Mouse (Mus musculus): Measurements from ENCODE around the gene Lamc2. TPM values are rescaled to one million over a fixed set of nuclear protein-coding genes. Genes with fewer than 3 reads are reported as not detected.

Gene Lamc2
- polyA plus RNA-seq, 1 experiment from 2014 or later = 62.9 TPM

DNA sequence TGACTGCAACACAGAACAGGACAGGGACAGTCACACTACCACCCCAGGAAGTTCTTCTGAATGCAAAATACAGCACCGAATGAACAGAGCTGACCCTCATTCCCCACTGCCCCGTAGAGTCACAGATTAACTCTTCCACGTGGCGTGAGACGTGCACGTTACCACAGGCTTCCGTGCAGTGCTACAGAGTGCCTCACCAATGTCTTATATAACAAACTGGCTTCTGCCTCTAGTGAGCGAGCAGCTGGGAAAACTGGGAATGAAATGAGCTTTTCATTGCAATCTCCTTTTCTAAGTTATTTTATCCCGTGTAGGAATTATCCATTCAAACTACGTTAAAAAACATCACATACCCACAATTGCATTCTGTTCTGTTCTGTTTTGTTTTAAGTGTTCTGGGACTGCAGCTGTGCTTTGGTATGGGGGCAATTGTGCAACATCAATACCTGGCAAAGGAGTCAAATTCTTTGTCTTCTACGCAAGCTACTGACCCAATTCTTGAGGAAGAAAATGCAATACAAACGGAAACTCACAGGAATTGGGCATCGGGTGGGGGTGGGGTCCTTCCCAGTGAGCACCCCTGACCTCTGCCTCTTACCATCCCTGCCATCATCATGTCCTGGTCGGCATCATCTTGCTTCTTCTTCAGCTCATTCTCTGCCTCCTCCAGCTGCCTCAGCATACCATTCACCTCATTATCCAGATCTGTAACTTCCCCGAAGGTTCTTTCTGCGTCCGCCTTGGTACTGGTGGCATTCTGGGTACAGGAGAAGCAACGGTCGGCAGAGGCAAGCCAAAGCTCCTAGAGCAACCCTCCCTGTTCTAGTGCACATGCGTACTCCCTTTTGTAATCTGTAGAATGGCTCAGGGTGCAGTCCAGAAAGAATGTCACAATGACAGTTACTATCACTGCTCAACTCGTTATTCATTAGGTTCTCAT lies 39.8 kb upstream of the Lamc2 start:
- DNase-seq (ENCODE audit: low spot score) (peak; percentile 74), ATAC-seq (peak; percentile 66)
- H3K36me3 ChIP-seq (ENCODE audit: insufficient read depth, low read length) = peaks cover 44% of the 10 kb centered on the region; the same call in 1 of the 2 replicates
- no peaks in the 10 kb centered on the region for H3K27me3 ChIP-seq (replicated peaks; ENCODE audit: insufficient read depth, low read length)
- H3K4me1 ChIP-seq (ENCODE audit: insufficient read depth, low read depth, low read length) = no peaks in the 10 kb centered on the region
- TF ChIP-seq CTCF (IDR thresholded peaks at IDR 0.05) (no peak), EP300 (IDR thresholded peaks at IDR 0.05) (peak; percentile 85)
- H3K9me3 ChIP-seq (ENCODE audit: low read length) = no peaks in the 10 kb centered on the region
- H3K9ac ChIP-seq (replicated peaks; ENCODE audit: low read depth) = no peak overlapping the region
- H3K4me2 ChIP-seq (replicated peaks; ENCODE audit: low read depth, low read length) = no peak overlapping the region
- 0 out of 2 replicates have a peak overlapping the region, but pooled peaks have one; percentile 43 for H3K27ac ChIP-seq (ENCODE audit: low read length)
- 72% methylated on average over 21 of the region's 21 CpGs for WGBS
- H3K4me3 ChIP-seq (ENCODE audit: low read depth, low read length) = no peak overlapping the region

DNA sequence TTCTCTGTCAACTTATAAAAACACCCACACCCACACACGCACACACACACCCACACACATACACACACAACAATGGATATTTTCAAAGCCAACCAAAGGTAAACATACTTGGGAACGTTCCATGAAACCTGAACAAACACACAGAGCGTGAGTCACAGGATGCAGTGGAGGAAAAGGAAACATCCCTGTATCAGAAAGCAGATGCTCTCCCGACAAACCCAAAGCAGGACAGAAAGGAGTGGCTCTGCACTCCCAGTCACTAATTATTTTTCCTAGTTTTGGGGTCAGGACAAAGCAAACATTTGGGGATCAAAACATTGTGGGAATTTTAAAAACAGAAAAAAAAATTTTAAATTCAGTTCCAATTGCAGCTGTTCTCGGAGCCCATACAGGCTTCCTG lies 38.1 kb upstream of the Lamc2 start:
- DNase-seq (ENCODE audit: low spot score) = peak; percentile 63
- Histone ChIP-seq H3K9ac (replicated peaks; ENCODE audit: low read depth) (no peak overlapping the region), H3K4me1 (ENCODE audit: insufficient read depth, low read depth, low read length) (no peaks in the 10 kb centered on the region), H3K4me2 (replicated peaks; ENCODE audit: low read depth, low read length) (no peak overlapping the region), H3K36me3 (ENCODE audit: insufficient read depth, low read length) (peaks cover 42% of the 10 kb centered on the region; the same call in 1 of the 2 replicates), H3K27ac (ENCODE audit: low read length) (peak overlapping the region; percentile 23; the same call in 1 of the 2 replicates), H3K4me3 (ENCODE audit: low read depth, low read length) (no peak overlapping the region), H3K27me3 (replicated peaks; ENCODE audit: insufficient read depth, low read length) (no peaks in the 10 kb centered on the region), H3K9me3 (ENCODE audit: low read length) (no peaks in the 10 kb centered on the region)
- TF ChIP-seq EP300 (IDR thresholded peaks at IDR 0.05) (peak; percentile 90), CTCF (IDR thresholded peaks at IDR 0.05) (no peak)
- peak; percentile 30 for ATAC-seq
- 47% methylated on average over 5 of the region's 5 CpGs for WGBS

DNA sequence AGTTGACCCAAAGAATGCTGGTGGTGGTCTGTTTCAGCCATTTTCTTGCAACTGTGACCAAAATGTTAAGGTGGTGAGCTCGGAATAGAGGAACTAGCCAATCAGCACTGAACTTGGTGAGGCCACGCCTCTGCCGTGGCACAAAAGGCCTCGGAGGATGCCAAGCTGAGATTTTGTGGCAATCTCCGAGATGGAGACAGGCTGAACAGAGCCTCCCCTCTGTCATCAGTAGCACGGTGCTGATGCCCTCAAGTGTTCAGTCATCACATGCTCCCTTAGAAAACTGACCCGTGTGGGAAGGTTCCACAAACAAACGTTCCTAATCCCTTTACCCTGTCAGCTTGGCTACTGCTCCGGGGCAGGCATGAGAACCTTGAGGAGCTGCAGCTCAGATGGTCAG lies 33.1 kb upstream of the Lamc2 start:
- WGBS = 52% methylated on average over 9 of the region's 9 CpGs
- Histone ChIP-seq H3K9me3 (ENCODE audit: low read length) (no peaks in the 10 kb centered on the region), H3K9ac (replicated peaks; ENCODE audit: low read depth) (no peak overlapping the region), H3K4me3 (ENCODE audit: low read depth, low read length) (no peak overlapping the region), H3K4me1 (ENCODE audit: insufficient read depth, low read depth, low read length) (no peaks in the 10 kb centered on the region), H3K36me3 (ENCODE audit: insufficient read depth, low read length) (peaks cover 27% of the 10 kb centered on the region; the same call in 1 of the 2 replicates), H3K27ac (ENCODE audit: low read length) (no peak overlapping the region), H3K4me2 (replicated peaks; ENCODE audit: low read depth, low read length) (no peak overlapping the region), H3K27me3 (replicated peaks; ENCODE audit: insufficient read depth, low read length) (no peaks in the 10 kb centered on the region)
- DNase-seq (ENCODE audit: low spot score) (no peak), ATAC-seq (no peak)
- TF ChIP-seq EP300 (IDR thresholded peaks at IDR 0.05) = no peak
- no peak for TF ChIP-seq CTCF (IDR thresholded peaks at IDR 0.05)

DNA sequence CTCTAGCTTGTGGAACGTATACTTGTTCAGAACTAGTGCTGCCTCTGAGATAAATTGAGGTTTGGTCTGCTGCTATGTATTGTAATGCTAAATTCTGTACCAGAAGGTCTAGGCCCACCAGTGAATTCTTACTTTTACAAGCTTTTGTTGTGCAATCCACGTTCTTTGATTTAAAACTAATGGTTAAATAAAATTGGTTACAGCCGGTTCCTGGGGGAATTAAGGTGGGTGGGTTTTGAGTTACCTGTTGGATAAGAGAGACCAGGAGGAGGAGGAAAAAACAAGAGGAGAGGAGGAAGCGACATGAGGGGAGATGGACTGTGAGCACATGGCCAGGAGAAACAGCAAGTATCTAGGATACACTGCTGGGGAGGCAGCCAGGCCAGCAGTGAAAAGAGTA lies 30.3 kb upstream of the Lamc2 start:
- Histone ChIP-seq H3K4me3 (ENCODE audit: low read depth, low read length) (no peak overlapping the region), H3K27ac (ENCODE audit: low read length) (no peak overlapping the region), H3K36me3 (ENCODE audit: insufficient read depth, low read length) (peaks cover 16% of the 10 kb centered on the region; the same call in 1 of the 2 replicates), H3K9me3 (ENCODE audit: low read length) (no peaks in the 10 kb centered on the region), H3K27me3 (replicated peaks; ENCODE audit: insufficient read depth, low read length) (no peaks in the 10 kb centered on the region), H3K4me1 (ENCODE audit: insufficient read depth, low read depth, low read length) (no peaks in the 10 kb centered on the region), H3K4me2 (replicated peaks; ENCODE audit: low read depth, low read length) (no peak overlapping the region), H3K9ac (replicated peaks; ENCODE audit: low read depth) (no peak overlapping the region)
- TF ChIP-seq CTCF (IDR thresholded peaks at IDR 0.05) (no peak), EP300 (IDR thresholded peaks at IDR 0.05) (no peak)
- DNase-seq (ENCODE audit: low spot score) (no peak), ATAC-seq (no peak)
- 79% methylated on average over 4 of the region's 4 CpGs for WGBS

DNA sequence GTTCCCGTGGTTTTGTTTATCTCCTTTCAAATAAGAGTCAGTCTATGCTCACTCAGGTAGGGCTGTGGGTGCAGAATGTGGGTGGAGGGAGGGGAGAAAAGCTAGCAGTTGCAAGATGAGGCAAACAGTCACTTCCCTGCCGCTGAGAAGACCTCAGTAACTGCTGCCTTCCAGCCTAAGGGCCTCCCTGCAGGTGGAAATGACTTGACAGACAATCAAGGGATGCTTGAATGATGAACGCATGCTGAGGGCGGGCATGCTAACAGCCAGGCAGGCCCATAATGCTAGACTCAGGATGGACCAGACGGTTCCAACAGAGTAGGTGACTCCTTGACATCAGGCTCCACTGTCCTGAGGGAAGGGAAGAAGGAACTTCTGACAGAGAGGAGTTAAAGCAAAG lies 29.4 kb upstream of the Lamc2 start:
- no peaks in the 10 kb centered on the region for H3K4me1 ChIP-seq (ENCODE audit: insufficient read depth, low read depth, low read length)
- ATAC-seq = no peak
- peaks cover 8% of the 10 kb centered on the region; the same call in 1 of the 2 replicates for H3K36me3 ChIP-seq (ENCODE audit: insufficient read depth, low read length)
- H3K4me3 ChIP-seq (ENCODE audit: low read depth, low read length) = no peak overlapping the region
- 67% methylated on average over 5 of the region's 5 CpGs for WGBS
- no peak overlapping the region for H3K27ac ChIP-seq (ENCODE audit: low read length)
- no peaks in the 10 kb centered on the region for H3K27me3 ChIP-seq (replicated peaks; ENCODE audit: insufficient read depth, low read length)
- H3K4me2 ChIP-seq (replicated peaks; ENCODE audit: low read depth, low read length) = no peak overlapping the region
- no peak for DNase-seq (ENCODE audit: low spot score)
- no peak overlapping the region for H3K9ac ChIP-seq (replicated peaks; ENCODE audit: low read depth)
- H3K9me3 ChIP-seq (ENCODE audit: low read length) = no peaks in the 10 kb centered on the region
- no peak for TF ChIP-seq EP300 (IDR thresholded peaks at IDR 0.05)

DNA sequence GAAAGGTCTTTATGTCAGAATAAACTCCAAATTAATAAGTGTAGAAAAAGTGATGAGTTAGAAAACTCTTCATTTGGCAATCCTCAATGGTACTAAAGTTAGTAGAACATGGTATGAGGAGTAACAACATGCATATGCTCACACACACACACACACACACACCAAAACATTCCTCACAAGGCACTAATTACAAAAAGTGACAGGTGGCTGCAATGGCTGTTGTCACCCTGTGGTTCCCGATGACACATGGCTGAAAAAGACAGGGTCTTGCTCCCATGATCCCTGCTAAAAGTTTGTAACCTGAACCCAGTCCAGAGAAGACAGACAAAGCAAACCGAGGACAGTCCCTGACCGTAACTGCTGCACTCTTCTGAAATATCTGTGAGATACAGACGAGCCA lies 24.7 kb upstream of the Lamc2 start:
- Histone ChIP-seq H3K36me3 (ENCODE audit: insufficient read depth, low read length) (no peaks in the 10 kb centered on the region), H3K4me2 (replicated peaks; ENCODE audit: low read depth, low read length) (no peak overlapping the region), H3K4me1 (ENCODE audit: insufficient read depth, low read depth, low read length) (no peaks in the 10 kb centered on the region), H3K27ac (ENCODE audit: low read length) (no peak overlapping the region; the same call in 1 of the 2 replicates), H3K4me3 (ENCODE audit: low read depth, low read length) (no peak overlapping the region), H3K27me3 (replicated peaks; ENCODE audit: insufficient read depth, low read length) (no peaks in the 10 kb centered on the region), H3K9ac (replicated peaks; ENCODE audit: low read depth) (no peak overlapping the region), H3K9me3 (ENCODE audit: low read length) (no peaks in the 10 kb centered on the region)
- ATAC-seq (no peak), DNase-seq (ENCODE audit: low spot score) (no peak)
- no peak for TF ChIP-seq CTCF (IDR thresholded peaks at IDR 0.05)
- no peak for TF ChIP-seq EP300 (IDR thresholded peaks at IDR 0.05)
- WGBS = 38% methylated on average over 4 of the region's 4 CpGs
